Mouse (Mus musculus) ovary, postnatal 14 days (tissue): Measurements from ENCODE around the gene Qrich2.
A peak's percentile ranks its signal among the peaks of the same experiment; 100 is the strongest.

Experiments used
- DNase-seq: peaks from one replicate; pipeline ENCODE4 v3.0.0; 2022; ENCODE audit warnings: low spot score

The Qrich2 gene

GRCm38 (mm10) chr11:116443935-116444334, 22.1 kb downstream of the Qrich2 start:
- no peak for DNase-seq

- no peak for DNase-seq
Observed at GRCm38 (mm10) chr11:116443311-116443710, 22.7 kb downstream of the Qrich2 start.

- DNase-seq = no peak
Observed at GRCm38 (mm10) chr11:116442867-116443177, 23.2 kb downstream of the Qrich2 start.

GRCm38 (mm10) chr11:116442129-116442866, 23.7 kb downstream of the Qrich2 start:
- no peak for DNase-seq

- no peak for DNase-seq
Observed at GRCm38 (mm10) chr11:116440408-116441068, 25.5 kb downstream of the Qrich2 start.

GRCm38 (mm10) chr11:116439269-116440240, 26.5 kb downstream of the Qrich2 start:
- no peak for DNase-seq

- no peak for DNase-seq
Observed at GRCm38 (mm10) chr11:116437541-116437940, 28.5 kb downstream of the Qrich2 start.

- no peak for DNase-seq
Observed at GRCm38 (mm10) chr11:116436725-116437331, 29.2 kb downstream of the Qrich2 start.

- no peak for DNase-seq
Observed at GRCm38 (mm10) chr11:116435992-116436724, 29.9 kb downstream of the Qrich2 start.

- no peak for DNase-seq
Observed at GRCm38 (mm10) chr11:116434967-116435752, 30.9 kb downstream of the Qrich2 start.

- DNase-seq = peak; percentile 67
Observed at GRCm38 (mm10) chr11:116434287-116434966, 31.6 kb downstream of the Qrich2 start.

GRCm38 (mm10) chr11:116433356-116434286, 32.4 kb downstream of the Qrich2 start, which contains the start of gene Ubald2:
Gene Ubald2, plus strand, starts transcription at chr11:116434094.
- DNase-seq = peak; percentile 95

- no peak for DNase-seq
Observed at GRCm38 (mm10) chr11:116432593-116433355, 33.3 kb downstream of the Qrich2 start.

GRCm38 (mm10) chr11:116432127-116432526, 33.9 kb downstream of the Qrich2 start:
- DNase-seq = no peak

GRCm38 (mm10) chr11:116431428-116432077, 34.5 kb downstream of the Qrich2 start:
- no peak for DNase-seq

- DNase-seq = no peak
Observed at GRCm38 (mm10) chr11:116430723-116431427, 35.2 kb downstream of the Qrich2 start.
